Comparison of ENCODE assay signal across 24 mouse cellular contexts in genomic region chr6:53685323-53685722, GRCm38 (mm10).
DNase-seq lines count a peak whose midpoint lies in the region; ATAC-seq and TF ChIP-seq lines count a peak whose summit lies in the region.
"Had no signal": no experiment of that assay in that cellular context is flagged by ENCODE, and none has a peak within 500 bp of the region (broad histone marks: within the 10 kb centered on the region; RNA-seq: fewer than 3 reads in every experiment).

No protein-coding gene starts in this region.

- no peaks in the 10 kb centered on the region for H3K4me1 ChIP-seq in heart, embryonic 11.5 days (ENCODE audit: control insufficient read depth, insufficient read depth, low read length)
- no peaks in the 10 kb centered on the region; a peak in 1 of 4 replicates for H3K4me1 ChIP-seq in ES-E14 (ENCODE audit: control insufficient read depth in 2 of 2, insufficient read depth in 2 of 2, low read length in 2 of 2, poor library complexity in 1 of 2)
- H3K4me1 ChIP-seq in limb, embryonic 12.5 days (replicated peaks): peaks cover 51% of the 10 kb centered on the region
- H3K4me1 ChIP-seq in forebrain, postnatal 0 days (ENCODE audit: insufficient read depth): no peaks in the 10 kb centered on the region
- H3K4me1 ChIP-seq: forebrain, embryonic 12.5 days had no signal

- WGBS in heart, embryonic 11.5 days (ENCODE audit: insufficient replicate concordance): 85% methylated on average over 14 of the region's 14 CpGs
- 79% methylated on average over 14 of the region's 14 CpGs for WGBS in limb, embryonic 12.5 days
- 95% methylated on average over 14 of the region's 14 CpGs for WGBS in forebrain, postnatal 0 days

- H3K27ac ChIP-seq in heart, embryonic 11.5 days (ENCODE audit: low read depth, low read length): no peak overlapping the region
- H3K27ac ChIP-seq in ES-E14 (ENCODE audit: insufficient read depth, low read depth, low read length, poor library complexity, severe bottlenecking): no peak overlapping the region
- H3K27ac ChIP-seq in limb, embryonic 12.5 days: peak overlapping the region; percentile 14; the same call in 1 of the 2 replicates
- H3K27ac ChIP-seq in forebrain, postnatal 0 days (ENCODE audit: low read depth, low read length): no peak overlapping the region
- H3K27ac ChIP-seq: embryonic facial prominence, embryonic 13.5 days; embryonic facial prominence, embryonic 15.5 days; forebrain, embryonic 10.5 days; forebrain, embryonic 12.5 days had no signal

- no peaks in the 10 kb centered on the region; the same call in 1 of the 2 replicates for H3K36me3 ChIP-seq in heart, embryonic 11.5 days (ENCODE audit: control insufficient read depth, insufficient read depth, low read length)
- no peaks in the 10 kb centered on the region for H3K36me3 ChIP-seq in ES-E14 (ENCODE audit: control insufficient read depth, insufficient read depth, low read length, poor library complexity, severe bottlenecking)
- H3K36me3 ChIP-seq in limb, embryonic 12.5 days: peaks cover 38% of the 10 kb centered on the region
- no peaks in the 10 kb centered on the region for H3K36me3 ChIP-seq in forebrain, postnatal 0 days (ENCODE audit: insufficient read depth)
- H3K36me3 ChIP-seq: embryonic facial prominence, embryonic 13.5 days had no signal

- peak; percentile 80 for DNase-seq in heart, adult 11 months
- no peak for DNase-seq in ES-E14 (ENCODE audit: low read depth, low spot score)
- no peak for DNase-seq in kidney, adult 8-10 months
- DNase-seq in cerebellum, postnatal 4 days (ENCODE audit: low spot score in 2 of 2): no peak
- DNase-seq in forebrain, postnatal 0 days: no peak
- DNase-seq: adrenal gland, postnatal 10 days; adrenal gland, postnatal 25 days; B cell, adult 2 months; cerebellum, adult 11-12 months; cerebellum, adult 2 months; cerebellum, adult 9-10 months; cerebellum, postnatal 10 days; cerebellum, postnatal 25 days; embryo, embryonic 11 days had no signal

- no peak for TF ChIP-seq CTCF in forebrain, postnatal 0 days (IDR thresholded peaks at IDR 0.05; ENCODE audit: low read depth)

- ATAC-seq in heart, embryonic 11.5 days (replicated peaks; ENCODE audit: insufficient number of reproducible peaks, low FRiP score, low TSS enrichment): no peak
- ATAC-seq in limb, embryonic 12.5 days (ENCODE audit: insufficient number of reproducible peaks, insufficient read depth, low FRiP score, low TSS enrichment, low read depth): no peak
- no peak for ATAC-seq in forebrain, postnatal 0 days
- ATAC-seq: CD4-positive, CD25-positive, alpha-beta regulatory T cell, adult 4 months; forebrain, embryonic 14.5 days; forebrain, embryonic 16.5 days had no signal

- no peaks in the 10 kb centered on the region for H3K9me3 ChIP-seq in heart, embryonic 11.5 days (replicated peaks; ENCODE audit: control insufficient read depth, low read length)
- no peaks in the 10 kb centered on the region for H3K9me3 ChIP-seq in ES-E14 (ENCODE audit: control insufficient read depth, insufficient read depth, low read depth, low read length)
- no peaks in the 10 kb centered on the region for H3K9me3 ChIP-seq in limb, embryonic 12.5 days
- H3K9me3 ChIP-seq in forebrain, postnatal 0 days (ENCODE audit: low read length): no peaks in the 10 kb centered on the region
- H3K9me3 ChIP-seq: embryonic facial prominence, embryonic 13.5 days; embryonic facial prominence, embryonic 15.5 days; forebrain, embryonic 10.5 days; forebrain, embryonic 12.5 days had no signal

- no peak overlapping the region for H3K9ac ChIP-seq in heart, embryonic 11.5 days (ENCODE audit: low read depth, low read length)
- H3K9ac ChIP-seq in ES-E14 (ENCODE audit: insufficient read depth, low read depth, low read length, poor library complexity, severe bottlenecking): no peak overlapping the region
- no peak overlapping the region for H3K9ac ChIP-seq in limb, embryonic 12.5 days (replicated peaks)
- no peak overlapping the region for H3K9ac ChIP-seq in forebrain, postnatal 0 days
- H3K9ac ChIP-seq: embryonic facial prominence, embryonic 13.5 days; embryonic facial prominence, embryonic 15.5 days; forebrain, embryonic 12.5 days had no signal

- in situ Hi-C loops in ES-E14 (cut with MboI; ENCODE audit: low sequenced_read_pairs in 2 of 2, unreplicated experiment in 2 of 2): no loop called here

- no peak overlapping the region for H3K4me3 ChIP-seq in heart, embryonic 11.5 days (ENCODE audit: low read depth, low read length)
- H3K4me3 ChIP-seq in ES-E14 (ENCODE audit: insufficient read depth in 1 of 2, low read depth in 1 of 2, low read length in 2 of 2, poor library complexity in 1 of 2, severe bottlenecking in 1 of 2): peak overlapping the region; percentile 27 to 30; a peak in 2 of 4 replicates
- H3K4me3 ChIP-seq in limb, embryonic 12.5 days (replicated peaks): no peak overlapping the region
- no peak overlapping the region for H3K4me3 ChIP-seq in forebrain, postnatal 0 days (ENCODE audit: low read depth, low read length)
- H3K4me3 ChIP-seq: embryonic facial prominence, embryonic 13.5 days; embryonic facial prominence, embryonic 15.5 days; erythroblast, embryonic 14.5 days; forebrain, embryonic 10.5 days; forebrain, embryonic 12.5 days had no signal

- no peak overlapping the region for H3K4me2 ChIP-seq in heart, embryonic 11.5 days
- no peak overlapping the region for H3K4me2 ChIP-seq in limb, embryonic 12.5 days
- no peak overlapping the region for H3K4me2 ChIP-seq in forebrain, postnatal 0 days (ENCODE audit: low read depth)
- H3K4me2 ChIP-seq: embryonic facial prominence, embryonic 13.5 days; embryonic facial prominence, embryonic 15.5 days; forebrain, embryonic 12.5 days had no signal

- H3K27me3 ChIP-seq in heart, embryonic 11.5 days (ENCODE audit: control insufficient read depth, insufficient read depth, low read length): no peaks in the 10 kb centered on the region
- no peaks in the 10 kb centered on the region for H3K27me3 ChIP-seq in limb, embryonic 12.5 days
- H3K27me3 ChIP-seq in forebrain, postnatal 0 days (ENCODE audit: insufficient read depth, low read length): no peaks in the 10 kb centered on the region
- H3K27me3 ChIP-seq: embryonic facial prominence, embryonic 13.5 days; embryonic facial prominence, embryonic 15.5 days had no signal

TF ChIP-seq in ES-E14, 5 proteins besides CTCF, POLR2A, EP300 and RAD21:
- TF ChIP-seq CHD2 (IDR thresholded peaks at IDR 0.05; ENCODE audit: low read depth, low read length): no peak
- TF ChIP-seq MAFK (IDR thresholded peaks at IDR 0.05; ENCODE audit: insufficient read depth, low read depth, low read length): no peak
- no peak for TF ChIP-seq ZC3H11A (IDR thresholded peaks at IDR 0.05; ENCODE audit: borderline replicate concordance, low read depth, low read length)
TF ChIP-seq in ES-E14: peak in this region for 0.

Comparison
In these comparisons a context has a peak if more than half of its experiments do, and no peak if none do; other contexts are left out.
1. H3K4me3 ChIP-seq: peak in ES-E14 (2 of 2); none in heart, embryonic 11.5 days (single experiment), limb, embryonic 12.5 days (single experiment) and forebrain, postnatal 0 days (single experiment).